Mouse (Mus musculus) lung, adult 2 months (tissue): ENCODE measurements around the gene Arhgap24. TPM values are rescaled to one million over a fixed set of nuclear protein-coding genes. Genes with fewer than 3 reads are reported as not detected.

Source experiments
- DNase-seq: peaks from one replicate; pipeline ENCODE4 v3.0.0; 2022
- H3K4me1 ChIP-seq: fragments of 200-500 bp; 2 replicates; pipeline ENCODE4 v1.6.1; 2011; ENCODE audit warnings: low read length; ENCODE audit not compliant: control insufficient read depth, insufficient read depth
- H3K4me3 ChIP-seq: fragments of 200-500 bp; replicated peaks from 2 replicates; pipeline ENCODE3; 2011; ENCODE audit warnings: low read depth, mild to moderate bottlenecking, control low read depth, low read length; ENCODE audit errors: extremely low read depth
- CTCF ChIP-seq: fragments of 200-500 bp; IDR thresholded peaks from 2 replicates; pipeline ENCODE4 v1.5.1; 2011; ENCODE audit warnings: mild to moderate bottlenecking, low read length, control low read depth; ENCODE audit not compliant: insufficient read depth
- POLR2A ChIP-seq: fragments of 200-500 bp; IDR thresholded peaks from 2 replicates; pipeline ENCODE4 v1.6.1; 2011; ENCODE audit warnings: low read depth, mild to moderate bottlenecking, control low read depth, low read length, borderline replicate concordance; ENCODE audit errors: extremely low read depth
- WGBS: fragments of 180-500 bp; shearing (Covaris S2); methylation state at CpG from one replicate; pipeline ENCODE4 v1.1.7; 2018; 5-methylcytosine and 5-hydroxymethylcytosine counted together
- polyA plus RNA-seq: library from polyadenylated mRNA; depleted of rRNA; stranded (reverse); fragments of >200 nt; gene quantifications from 2 replicates; pipeline ENCODE4 v1.2.3, GENCODE M21; 2012

Gene Arhgap24
- polyA plus RNA-seq, 1 experiment, result 12.1 TPM

DNA sequence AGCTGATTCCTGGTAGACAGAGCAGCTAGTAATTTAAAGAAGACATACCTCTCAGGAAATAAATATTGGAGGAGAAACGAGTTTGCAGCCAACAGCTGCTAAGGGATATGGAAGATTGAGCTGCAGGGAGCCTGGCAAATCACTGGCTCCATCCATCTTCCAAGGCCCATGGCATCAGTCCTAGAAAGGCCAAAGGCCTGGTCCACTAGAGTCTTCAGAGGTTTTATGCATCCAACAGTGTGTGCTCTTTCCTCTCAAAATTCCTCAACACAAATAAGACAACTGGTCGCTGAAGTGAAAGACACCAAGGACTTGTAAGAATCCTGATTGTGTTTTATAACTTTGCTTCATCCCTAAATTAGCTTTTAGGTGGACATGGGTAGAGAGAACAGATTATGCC lies 194.1 kb downstream of the Arhgap24 start:
- no peak for TF ChIP-seq CTCF
- no peak for TF ChIP-seq POLR2A
- Histone ChIP-seq H3K4me1 (no peaks in the 10 kb centered on the region; the same call in 1 of the 2 replicates), H3K4me3 (no peak overlapping the region)
- DNase-seq, result no peak
- WGBS, result 60% methylated on average over 2 of the region's 2 CpGs

DNA sequence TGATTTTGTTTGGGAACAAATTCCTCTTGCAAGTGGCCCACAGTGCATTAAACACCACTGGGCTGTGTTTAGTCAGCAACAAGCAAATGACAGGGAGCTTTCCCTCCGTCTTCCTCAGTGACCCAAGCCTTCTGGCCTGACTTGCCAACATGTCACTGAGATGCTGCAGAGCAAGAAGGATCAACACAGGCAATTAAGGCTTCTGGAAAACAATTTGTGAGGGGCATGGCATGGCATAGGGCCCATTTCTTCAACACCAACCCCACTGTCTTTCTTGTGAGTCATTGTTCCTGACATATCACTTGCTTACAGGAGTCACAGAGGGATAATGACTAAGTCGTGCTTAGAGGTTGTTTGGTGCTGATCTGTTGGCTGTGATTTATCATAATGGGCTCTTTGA lies 196.0 kb downstream of the Arhgap24 start:
- TF ChIP-seq POLR2A (no peak), CTCF (no peak)
- no peak for DNase-seq
- 21% methylated on average over 2 of the region's 2 CpGs for WGBS
- H3K4me1 ChIP-seq, result no peaks in the 10 kb centered on the region
- no peak overlapping the region for H3K4me3 ChIP-seq

DNA sequence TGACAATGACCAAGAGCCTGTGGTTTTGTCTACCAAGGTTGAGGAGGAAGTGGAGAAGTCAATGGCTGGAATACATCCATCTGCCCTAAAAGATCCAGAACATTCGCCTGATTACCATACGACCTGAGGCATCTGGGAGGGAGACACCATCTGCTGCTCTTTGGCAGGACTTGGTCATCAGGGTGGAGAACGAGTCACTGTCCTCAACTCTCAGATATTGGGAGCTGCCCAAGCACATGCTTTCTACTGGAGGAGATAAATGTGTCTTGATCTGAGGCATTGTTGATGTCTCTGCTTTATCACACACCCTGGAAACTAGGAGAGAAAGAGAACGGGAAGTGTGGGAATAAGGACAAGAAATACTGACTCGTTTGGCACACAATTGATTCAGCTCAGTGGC lies 206.5 kb downstream of the Arhgap24 start:
- no peak for TF ChIP-seq CTCF
- no peak for TF ChIP-seq POLR2A
- H3K4me3 ChIP-seq, result no peak overlapping the region
- no peak for DNase-seq
- no peaks in the 10 kb centered on the region for H3K4me1 ChIP-seq
- WGBS, result 55% methylated on average over 5 of the region's 5 CpGs

DNA sequence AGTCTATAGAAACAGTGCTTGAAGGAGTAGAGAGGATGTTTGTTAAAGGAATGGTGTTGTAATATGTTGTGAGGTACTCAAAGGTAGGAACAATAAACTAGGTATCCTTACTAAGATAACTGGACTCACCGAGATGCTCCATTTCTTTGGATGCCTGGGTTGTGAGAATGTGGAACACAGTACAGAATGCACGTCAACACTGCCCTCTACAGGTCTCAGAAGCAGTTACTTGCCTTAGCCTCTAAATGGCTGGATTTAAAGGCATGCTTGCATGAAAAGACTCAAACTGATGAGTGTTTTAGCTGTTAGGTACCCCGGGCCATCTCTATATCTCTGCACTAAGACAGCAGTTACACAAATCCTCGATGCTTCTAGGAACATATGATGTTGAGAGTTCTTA lies 211.3 kb downstream of the Arhgap24 start:
- WGBS, result 11% methylated on average over 4 of the region's 4 CpGs
- Histone ChIP-seq H3K4me1 (no peaks in the 10 kb centered on the region), H3K4me3 (no peak overlapping the region)
- no peak for TF ChIP-seq POLR2A
- peak; percentile 39 for TF ChIP-seq CTCF
- DNase-seq, result peak; percentile 22

DNA sequence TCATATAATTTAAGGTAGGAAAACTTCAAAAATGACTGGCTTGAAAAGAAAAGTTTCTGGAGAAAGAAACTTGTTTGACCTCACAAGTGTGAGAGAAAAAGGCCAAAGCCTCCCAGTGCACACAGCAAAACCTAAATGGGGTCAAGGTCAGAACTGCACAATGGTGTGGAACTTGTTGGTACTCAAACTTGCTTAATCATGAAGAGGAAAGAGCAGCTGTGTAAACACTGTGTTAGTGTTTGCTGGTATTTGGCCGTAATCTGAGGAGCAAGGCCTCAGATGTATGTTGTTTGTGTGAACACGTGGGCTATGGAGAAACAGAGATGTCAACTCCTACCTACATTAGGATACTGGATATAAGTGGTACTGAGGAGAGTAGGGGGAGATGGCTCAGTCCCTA lies 212.0 kb downstream of the Arhgap24 start:
- no peak overlapping the region for H3K4me3 ChIP-seq
- no peaks in the 10 kb centered on the region for H3K4me1 ChIP-seq
- DNase-seq, result no peak
- no peak for TF ChIP-seq CTCF
- TF ChIP-seq POLR2A, result no peak
- WGBS, result 67% methylated on average over 2 of the region's 2 CpGs

DNA sequence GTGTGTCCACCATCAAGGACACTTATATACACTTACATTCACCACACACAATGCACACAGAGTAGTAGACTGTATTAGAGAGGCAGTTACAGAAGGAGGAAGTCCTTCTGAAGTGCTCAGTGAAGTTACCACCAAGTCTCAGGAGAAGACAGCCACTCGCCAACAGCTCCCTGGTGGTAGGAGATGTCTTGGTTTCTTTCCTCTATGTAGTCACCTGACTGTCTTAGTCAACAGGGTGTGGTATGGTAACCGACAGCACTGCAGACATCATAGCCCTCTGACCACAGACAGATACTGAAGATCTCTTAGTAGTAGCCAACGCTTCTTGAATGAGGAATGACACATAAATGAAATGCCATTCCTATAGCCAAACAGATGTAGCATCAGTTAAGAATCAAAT lies 212.7 kb downstream of the Arhgap24 start:
- TF ChIP-seq POLR2A (no peak), CTCF (no peak)
- 69% methylated on average over 3 of the region's 3 CpGs for WGBS
- no peaks in the 10 kb centered on the region for H3K4me1 ChIP-seq
- no peak for DNase-seq
- H3K4me3 ChIP-seq, result no peak overlapping the region

DNA sequence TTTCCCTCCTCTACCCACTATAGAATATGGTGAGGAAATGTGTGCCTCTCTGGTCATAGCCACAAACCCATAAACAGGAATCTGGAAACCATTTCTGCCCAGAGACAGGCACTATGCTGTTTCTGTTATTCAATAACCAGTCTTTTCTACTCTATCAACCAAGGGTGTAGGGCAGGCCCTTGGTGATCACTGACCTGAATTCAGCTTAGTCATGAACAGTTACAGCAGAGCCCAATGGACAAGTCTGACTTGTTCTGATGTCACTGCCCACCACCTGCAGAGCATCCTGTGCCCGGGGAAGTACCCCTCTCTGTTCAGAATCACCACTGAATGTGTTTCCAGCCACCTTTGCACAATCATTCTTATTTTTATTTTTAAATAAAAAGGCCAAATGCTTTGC lies 216.6 kb downstream of the Arhgap24 start:
- Histone ChIP-seq H3K4me1 (no peaks in the 10 kb centered on the region), H3K4me3 (no peak overlapping the region)
- 74% methylated on average over 1 of the region's 1 CpGs for WGBS
- no peak for TF ChIP-seq POLR2A
- TF ChIP-seq CTCF, result no peak
- DNase-seq, result no peak

DNA sequence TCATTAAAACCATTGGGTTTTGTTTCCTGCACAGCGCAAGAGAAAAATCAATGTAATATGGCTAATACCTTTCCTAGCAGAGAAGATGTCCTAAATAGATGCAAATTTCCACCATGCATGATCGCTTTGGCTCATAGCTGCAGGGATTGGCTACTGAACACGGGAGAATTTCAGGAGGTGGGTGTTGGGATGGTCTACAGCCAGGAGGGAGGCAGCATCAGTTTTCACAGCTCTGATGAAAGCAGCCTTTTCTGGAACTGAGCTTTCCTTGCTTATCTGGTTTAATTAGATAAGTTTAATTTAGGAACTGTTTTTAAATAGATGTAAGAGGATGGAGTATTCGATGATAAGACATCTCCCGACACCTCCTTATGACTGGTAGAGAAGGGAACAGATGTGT lies 217.2 kb downstream of the Arhgap24 start:
- WGBS, result 68% methylated on average over 5 of the region's 5 CpGs
- TF ChIP-seq POLR2A (no peak), CTCF (no peak)
- no peaks in the 10 kb centered on the region for H3K4me1 ChIP-seq
- no peak for DNase-seq
- no peak overlapping the region for H3K4me3 ChIP-seq

DNA sequence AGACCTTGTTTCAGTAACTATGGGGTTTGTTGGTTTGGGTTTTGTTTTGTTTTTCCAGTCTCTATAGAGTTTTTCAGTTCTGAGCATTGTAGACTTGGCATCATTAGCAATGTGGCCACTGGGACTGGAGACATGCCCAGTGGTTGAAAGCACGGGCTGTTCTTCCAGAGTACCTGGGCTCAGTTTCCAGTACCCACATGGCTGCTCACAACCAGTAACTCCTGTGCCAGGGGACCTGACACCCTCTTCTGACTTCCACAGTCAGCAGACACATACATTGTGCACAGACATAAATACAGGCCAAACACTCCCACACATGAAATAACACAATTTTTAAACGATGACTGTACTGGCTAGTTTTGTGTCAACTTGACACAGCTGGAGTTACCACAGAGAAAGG lies 217.7 kb downstream of the Arhgap24 start:
- TF ChIP-seq CTCF (no peak), POLR2A (no peak)
- no peaks in the 10 kb centered on the region for H3K4me1 ChIP-seq
- H3K4me3 ChIP-seq, result no peak overlapping the region
- DNase-seq, result no peak
- 60% methylated on average over 2 of the region's 2 CpGs for WGBS

DNA sequence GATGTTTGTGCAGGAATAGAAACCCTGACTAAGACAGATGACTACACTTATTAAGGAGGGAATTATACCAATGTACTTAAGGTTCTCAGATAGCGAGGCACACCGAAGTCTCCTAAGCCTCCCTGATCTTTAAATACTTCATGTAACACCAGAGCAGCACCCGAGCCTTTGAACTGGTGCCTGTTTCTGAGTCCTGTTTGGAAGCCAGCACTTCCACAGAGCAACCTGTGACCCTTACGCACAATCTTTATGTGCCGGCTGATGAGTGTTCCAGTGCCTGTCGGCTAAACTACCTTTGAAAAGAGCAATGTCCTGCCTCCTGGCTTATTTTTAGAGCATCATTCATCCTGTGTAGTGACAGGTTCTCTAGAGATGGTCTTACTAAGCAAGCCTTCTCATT lies 221.4 kb downstream of the Arhgap24 start:
- DNase-seq, result no peak
- Histone ChIP-seq H3K4me3 (no peak overlapping the region), H3K4me1 (peaks cover 2% of the 10 kb centered on the region; the same call in 1 of the 2 replicates)
- TF ChIP-seq POLR2A (no peak), CTCF (no peak)
- WGBS, result 74% methylated on average over 6 of the region's 6 CpGs
